In genomic region chr16:22767405-22767804, GRCm38 (mm10) we compare ENCODE assay signal across 16 mouse cellular contexts. TPM values are rescaled to one million over a fixed set of nuclear protein-coding genes. Genes with fewer than 3 reads are reported as not detected.
A peak's percentile ranks its signal among the peaks of the same experiment; 100 is the strongest.
DNase-seq lines count a peak whose midpoint lies in the region; ATAC-seq and TF ChIP-seq lines count a peak whose summit lies in the region.
"Had no signal": no experiment of that assay in that cellular context is flagged by ENCODE, and none has a peak within 500 bp of the region (broad histone marks: within the 10 kb centered on the region; RNA-seq: fewer than 3 reads in every experiment).

No protein-coding gene starts in this region.

- no peak overlapping the region for H3K4me3 ChIP-seq in kidney, postnatal 0 days (replicated peaks; ENCODE audit: low read depth, low read length)
- H3K4me3 ChIP-seq in E14TG2a.4 (replicated peaks; ENCODE audit: low read length): no peak overlapping the region
- no peak overlapping the region for H3K4me3 ChIP-seq in midbrain, embryonic 16.5 days (ENCODE audit: low read depth, low read length)
- H3K4me3 ChIP-seq: embryonic facial prominence, embryonic 12.5 days; limb, embryonic 13.5 days had no signal

- no peaks in the 10 kb centered on the region for H3K4me1 ChIP-seq in kidney, postnatal 0 days (replicated peaks; ENCODE audit: insufficient read depth, low read length)
- peaks cover 12% of the 10 kb centered on the region; the same call in 1 of the 2 replicates for H3K4me1 ChIP-seq in E14TG2a.4 (replicated peaks; ENCODE audit: low read depth, low read length)
- H3K4me1 ChIP-seq in midbrain, embryonic 16.5 days (ENCODE audit: control insufficient read depth, insufficient read depth, low read length): no peaks in the 10 kb centered on the region
- H3K4me1 ChIP-seq: embryonic facial prominence, embryonic 12.5 days; limb, embryonic 13.5 days had no signal

- H3K4me2 ChIP-seq in kidney, postnatal 0 days (ENCODE audit: low read length): no peak overlapping the region
- no peak overlapping the region for H3K4me2 ChIP-seq in midbrain, embryonic 16.5 days (ENCODE audit: low read length)
- H3K4me2 ChIP-seq: embryonic facial prominence, embryonic 12.5 days; limb, embryonic 13.5 days; lung, embryonic 14.5 days had no signal

- no peaks in the 10 kb centered on the region for H3K36me3 ChIP-seq in kidney, postnatal 0 days (ENCODE audit: insufficient read depth, low read length)
- no peaks in the 10 kb centered on the region for H3K36me3 ChIP-seq in E14TG2a.4 (ENCODE audit: insufficient read depth, low read length)
- no peaks in the 10 kb centered on the region for H3K36me3 ChIP-seq in midbrain, embryonic 16.5 days (ENCODE audit: control insufficient read depth, insufficient read depth, low read length)
- H3K36me3 ChIP-seq: embryonic facial prominence, embryonic 12.5 days; heart, embryonic 12.5 days; limb, embryonic 13.5 days had no signal

- peak; percentile 23; the same call in 1 of the 2 replicates for TF ChIP-seq CTCF in kidney, postnatal 0 days (IDR thresholded peaks at IDR 0.05; ENCODE audit: low read depth)
- peak; percentile 45 for TF ChIP-seq CTCF in E14TG2a.4 (conservative IDR thresholded peaks at IDR 0.05; ENCODE audit: low read length)

- no peaks in the 10 kb centered on the region for H3K27me3 ChIP-seq in kidney, postnatal 0 days (ENCODE audit: insufficient read depth, low read length)
- H3K27me3 ChIP-seq in E14TG2a.4 (ENCODE audit: insufficient read depth, low read length): peaks cover 35% of the 10 kb centered on the region
- no peaks in the 10 kb centered on the region for H3K27me3 ChIP-seq in midbrain, embryonic 16.5 days (ENCODE audit: control insufficient read depth, insufficient read depth, low read depth, low read length)
- H3K27me3 ChIP-seq: embryonic facial prominence, embryonic 12.5 days; heart, embryonic 12.5 days; limb, embryonic 13.5 days had no signal

- DNase-seq in embryo, embryonic 11 days: peak; percentile 8
- DNase-seq in embryo, embryonic 10.5 days (ENCODE audit: low spot score): no peak
- no peak for DNase-seq in kidney, postnatal 0 days (ENCODE audit: low spot score)
- no peak for DNase-seq in kidney, adult 11 months
- DNase-seq in brain, adult 2 months (ENCODE audit: low read depth, low spot score): peak; percentile 26
- no peak for DNase-seq in spleen, postnatal 4 days (ENCODE audit: low spot score in 2 of 2)
- DNase-seq: kidney, adult 18-20 months; lung, embryonic 14.5 days; midbrain, embryonic 14.5 days; right cerebral cortex, postnatal 25 days; thymus, adult 2 months had no signal

- H3K9ac ChIP-seq in kidney, postnatal 0 days (ENCODE audit: low read depth, low read length): no peak overlapping the region
- H3K9ac ChIP-seq in midbrain, embryonic 16.5 days (ENCODE audit: low read depth, low read length): no peak overlapping the region
- H3K9ac ChIP-seq: embryonic facial prominence, embryonic 12.5 days; heart, embryonic 12.5 days; limb, embryonic 13.5 days; lung, embryonic 14.5 days had no signal

- 94% methylated on average over 3 of the region's 3 CpGs for WGBS in kidney, postnatal 0 days
- WGBS in midbrain, embryonic 16.5 days: 89% methylated on average over 3 of the region's 3 CpGs

- no peak for ATAC-seq in kidney, postnatal 0 days (replicated peaks; ENCODE audit: low FRiP score, low read depth)
- no peak for ATAC-seq in midbrain, embryonic 16.5 days

- no peak overlapping the region for H3K27ac ChIP-seq in kidney, postnatal 0 days
- H3K27ac ChIP-seq in midbrain, embryonic 16.5 days (ENCODE audit: low read length): no peak overlapping the region
- H3K27ac ChIP-seq: embryonic facial prominence, embryonic 12.5 days; limb, embryonic 13.5 days had no signal

- no peaks in the 10 kb centered on the region for H3K9me3 ChIP-seq in kidney, postnatal 0 days (replicated peaks; ENCODE audit: low read length)
- H3K9me3 ChIP-seq in E14TG2a.4 (ENCODE audit: low read length): no peaks in the 10 kb centered on the region
- no peaks in the 10 kb centered on the region for H3K9me3 ChIP-seq in midbrain, embryonic 16.5 days (replicated peaks; ENCODE audit: control insufficient read depth, low read length, poor library complexity, severe bottlenecking)
- H3K9me3 ChIP-seq: embryonic facial prominence, embryonic 12.5 days; heart, embryonic 12.5 days; limb, embryonic 13.5 days had no signal

RNA-seq across cellular contexts. Expression of gene Crygs, which starts 44.0 kb away (rescaled TPM):
- 0.26 and 0.32 TPM in 2 replicates for polyA plus RNA-seq in kidney, postnatal 0 days (2015; fragmentation: Nextera tagmentation; extraction: Ambion mirVana)
- not detected in 2 replicates for polyA plus RNA-seq in midbrain, embryonic 16.5 days (2015; fragmentation: Nextera tagmentation; extraction: Ambion mirVana)
- polyA plus RNA-seq: heart, embryonic 12.5 days; limb, embryonic 13.5 days; lung, embryonic 14.5 days; thymus, adult 2 months had no signal

Comparison
In these comparisons a context has a peak if more than half of its experiments do, and no peak if none do; other contexts are left out.
1. DNase-seq: peak in embryo, embryonic 11 days (single experiment) and brain, adult 2 months (single experiment); none in embryo, embryonic 10.5 days (single experiment), kidney, postnatal 0 days (single experiment), kidney, adult 11 months (single experiment) and spleen, postnatal 4 days (0 of 2).